Mouse (Mus musculus): Measurements from ENCODE around the gene Cox10.

Cox10 gene

DNA sequence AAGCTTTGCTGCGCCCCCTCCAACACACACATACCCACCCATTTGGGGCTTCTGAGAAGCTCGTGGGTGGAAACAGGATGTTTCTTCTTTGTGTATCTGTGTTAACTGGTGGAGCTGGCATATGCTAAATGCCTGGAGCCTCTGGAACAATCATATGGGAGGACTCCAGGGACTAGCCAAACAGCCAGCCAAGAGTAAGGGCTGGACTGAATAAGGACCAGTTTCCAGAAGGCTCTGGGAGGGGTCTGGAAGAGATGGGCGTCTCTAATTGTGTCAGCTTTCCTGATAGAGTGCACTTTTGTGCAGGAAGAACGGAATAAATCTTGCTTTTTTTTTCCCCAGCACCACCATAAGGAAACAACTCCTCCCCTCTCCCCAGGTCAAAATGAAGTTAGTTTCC lies 165.3 kb downstream of the Cox10 start:
- DNase-seq (ENCODE audit: low read depth), result no peak

Data from induced T-regulatory cell, adult 2 months (primary cell).